Mouse (Mus musculus): ENCODE results near the gene Olfr414. TPM values are rescaled to one million over a fixed set of nuclear protein-coding genes. Genes with fewer than 3 reads are reported as not detected.

Gene Olfr414
- not detected in 2 replicates for polyA plus RNA-seq (2015; fragmentation: Nextera tagmentation; extraction: Ambion mirVana)

GRCm38 (mm10) chr1:174423764-174424163, at the start of gene Olfr414:
TSS of gene Olfr414 (plus strand) at chr1:174424064.
- WGBS, result 75% methylated on average over 1 of the region's 1 CpGs
- no peaks in the 10 kb centered on the region for H3K9me3 ChIP-seq (replicated peaks)
- H3K36me3 ChIP-seq (ENCODE audit: poor library complexity, severe bottlenecking), result no peaks in the 10 kb centered on the region
- H3K4me1 ChIP-seq, result no peaks in the 10 kb centered on the region
- H3K4me3 ChIP-seq, result no peak within 1 kb of the TSS
- ATAC-seq, result no peak
- no peak within 1 kb of the TSS for H3K27ac ChIP-seq
- no peak within 1 kb of the TSS for H3K4me2 ChIP-seq
- H3K27me3 ChIP-seq, result no peaks in the 10 kb centered on the region
- no peak within 1 kb of the TSS for H3K9ac ChIP-seq

GRCm38 (mm10) chr1:174390746-174391145, 33.1 kb upstream of the Olfr414 start, which contains the start of gene Olfr248:
TSS of gene Olfr248 (plus strand) at chr1:174391046.
- ATAC-seq, result no peak
- Histone ChIP-seq H3K27ac (no peak within 1 kb of the TSS), H3K36me3 (ENCODE audit: poor library complexity, severe bottlenecking) (no peaks in the 10 kb centered on the region), H3K9ac (no peak within 1 kb of the TSS), H3K27me3 (no peaks in the 10 kb centered on the region), H3K4me2 (no peak within 1 kb of the TSS), H3K4me3 (no peak within 1 kb of the TSS), H3K9me3 (replicated peaks) (no peaks in the 10 kb centered on the region), H3K4me1 (no peaks in the 10 kb centered on the region)
- WGBS, result 91% methylated on average over 2 of the region's 2 CpGs

- H3K9me3 ChIP-seq (replicated peaks), result no peaks in the 10 kb centered on the region
- H3K27ac ChIP-seq, result no peak overlapping the region
- H3K4me3 ChIP-seq, result no peak overlapping the region
- H3K27me3 ChIP-seq, result no peaks in the 10 kb centered on the region
- WGBS, result 92% methylated on average over 4 of the region's 4 CpGs
- no peak overlapping the region for H3K4me2 ChIP-seq
- no peaks in the 10 kb centered on the region for H3K36me3 ChIP-seq (ENCODE audit: poor library complexity, severe bottlenecking)
- no peaks in the 10 kb centered on the region for H3K4me1 ChIP-seq
- no peak overlapping the region for H3K9ac ChIP-seq
- ATAC-seq, result no peak
Observed at GRCm38 (mm10) chr1:174422959-174423358, 905 bp upstream of the Olfr414 start.

- 61% methylated on average over 3 of the region's 3 CpGs for WGBS
- no peak for ATAC-seq
- no peaks in the 10 kb centered on the region for H3K27me3 ChIP-seq
- no peaks in the 10 kb centered on the region for H3K4me1 ChIP-seq
- no peaks in the 10 kb centered on the region for H3K36me3 ChIP-seq (ENCODE audit: poor library complexity, severe bottlenecking)
- no peak overlapping the region for H3K9ac ChIP-seq
- H3K9me3 ChIP-seq (replicated peaks), result no peaks in the 10 kb centered on the region
- H3K4me3 ChIP-seq, result no peak overlapping the region
- H3K27ac ChIP-seq, result no peak overlapping the region
- no peak overlapping the region for H3K4me2 ChIP-seq
Observed at GRCm38 (mm10) chr1:174426180-174426986, 2.5 kb downstream of the Olfr414 start.

GRCm38 (mm10) chr1:174427402-174427801, 3.5 kb downstream of the Olfr414 start:
- Histone ChIP-seq H3K4me3 (no peak overlapping the region), H3K9me3 (replicated peaks) (no peaks in the 10 kb centered on the region), H3K27me3 (no peaks in the 10 kb centered on the region), H3K27ac (no peak overlapping the region), H3K4me2 (no peak overlapping the region), H3K9ac (no peak overlapping the region), H3K4me1 (no peaks in the 10 kb centered on the region), H3K36me3 (ENCODE audit: poor library complexity, severe bottlenecking) (no peaks in the 10 kb centered on the region)
- 91% methylated on average over 1 of the region's 1 CpGs for WGBS
- ATAC-seq, result no peak

GRCm38 (mm10) chr1:174428407-174428806, 4.5 kb downstream of the Olfr414 start:
- Histone ChIP-seq H3K4me3 (no peak overlapping the region), H3K9ac (no peak overlapping the region), H3K4me2 (no peak overlapping the region), H3K27me3 (no peaks in the 10 kb centered on the region), H3K9me3 (replicated peaks) (no peaks in the 10 kb centered on the region), H3K27ac (no peak overlapping the region), H3K4me1 (no peaks in the 10 kb centered on the region), H3K36me3 (ENCODE audit: poor library complexity, severe bottlenecking) (no peaks in the 10 kb centered on the region)
- ATAC-seq, result no peak
- WGBS, result 94% methylated on average over 2 of the region's 2 CpGs

GRCm38 (mm10) chr1:174434121-174434520, 10.3 kb downstream of the Olfr414 start:
- WGBS, result 58% methylated on average over 1 of the region's 1 CpGs
- H3K9ac ChIP-seq, result no peak overlapping the region
- H3K36me3 ChIP-seq (ENCODE audit: poor library complexity, severe bottlenecking), result no peaks in the 10 kb centered on the region
- no peak overlapping the region for H3K4me2 ChIP-seq
- ATAC-seq, result no peak
- no peaks in the 10 kb centered on the region for H3K27me3 ChIP-seq
- H3K4me3 ChIP-seq, result no peak overlapping the region
- H3K27ac ChIP-seq, result no peak overlapping the region
- no peaks in the 10 kb centered on the region for H3K4me1 ChIP-seq
- no peaks in the 10 kb centered on the region for H3K9me3 ChIP-seq (replicated peaks)

- no peak within 1 kb of the TSS for H3K27ac ChIP-seq
- ATAC-seq, result no peak
- H3K4me1 ChIP-seq, result no peaks in the 10 kb centered on the region
- no peak within 1 kb of the TSS for H3K4me2 ChIP-seq
- no peak within 1 kb of the TSS for H3K4me3 ChIP-seq
- no peaks in the 10 kb centered on the region for H3K27me3 ChIP-seq
- H3K36me3 ChIP-seq (ENCODE audit: poor library complexity, severe bottlenecking), result no peaks in the 10 kb centered on the region
- WGBS, result 64% methylated on average over 1 of the region's 1 CpGs
- no peak within 1 kb of the TSS for H3K9ac ChIP-seq
- no peaks in the 10 kb centered on the region for H3K9me3 ChIP-seq (replicated peaks)
Observed at GRCm38 (mm10) chr1:174441782-174442181, 17.9 kb downstream of the Olfr414 start, which contains the start of gene Olfr220. TSS of gene Olfr220 (plus strand) at chr1:174442082.

GRCm38 (mm10) chr1:174455100-174455499, 31.2 kb downstream of the Olfr414 start:
- Histone ChIP-seq H3K4me1 (no peaks in the 10 kb centered on the region), H3K9me3 (replicated peaks) (no peaks in the 10 kb centered on the region), H3K27me3 (no peaks in the 10 kb centered on the region), H3K4me3 (no peak overlapping the region), H3K9ac (no peak overlapping the region), H3K27ac (no peak overlapping the region), H3K36me3 (ENCODE audit: poor library complexity, severe bottlenecking) (no peaks in the 10 kb centered on the region), H3K4me2 (no peak overlapping the region)
- ATAC-seq, result no peak
- WGBS, result 90% methylated on average over 2 of the region's 2 CpGs

- Histone ChIP-seq H3K27me3 (no peaks in the 10 kb centered on the region), H3K9me3 (replicated peaks) (no peaks in the 10 kb centered on the region), H3K9ac (no peak overlapping the region), H3K4me1 (no peaks in the 10 kb centered on the region), H3K36me3 (ENCODE audit: poor library complexity, severe bottlenecking) (no peaks in the 10 kb centered on the region), H3K4me2 (no peak overlapping the region), H3K27ac (no peak overlapping the region), H3K4me3 (no peak overlapping the region)
- WGBS, result 92% methylated on average over 3 of the region's 3 CpGs
- ATAC-seq, result no peak
Observed at GRCm38 (mm10) chr1:174465385-174465784, 41.5 kb downstream of the Olfr414 start.

GRCm38 (mm10) chr1:174466240-174466639, 42.4 kb downstream of the Olfr414 start:
- no peaks in the 10 kb centered on the region for H3K4me1 ChIP-seq
- H3K36me3 ChIP-seq (ENCODE audit: poor library complexity, severe bottlenecking), result no peaks in the 10 kb centered on the region
- H3K4me3 ChIP-seq, result no peak overlapping the region
- no peak overlapping the region for H3K9ac ChIP-seq
- WGBS, result 37% methylated on average over 2 of the region's 2 CpGs
- no peaks in the 10 kb centered on the region for H3K27me3 ChIP-seq
- H3K4me2 ChIP-seq, result no peak overlapping the region
- ATAC-seq, result no peak
- no peak overlapping the region for H3K27ac ChIP-seq
- no peaks in the 10 kb centered on the region for H3K9me3 ChIP-seq (replicated peaks)

GRCm38 (mm10) chr1:174469736-174470135, 45.9 kb downstream of the Olfr414 start:
- Histone ChIP-seq H3K27ac (no peak overlapping the region), H3K4me3 (no peak overlapping the region), H3K4me2 (no peak overlapping the region), H3K9me3 (replicated peaks) (no peaks in the 10 kb centered on the region), H3K27me3 (no peaks in the 10 kb centered on the region), H3K36me3 (ENCODE audit: poor library complexity, severe bottlenecking) (no peaks in the 10 kb centered on the region), H3K4me1 (no peaks in the 10 kb centered on the region), H3K9ac (no peak overlapping the region)
- 4% methylated on average over 6 of the region's 6 CpGs for whole genome bisulfite sequencing
- peak; percentile 88 for ATAC-seq

- no peak overlapping the region for H3K27ac ChIP-seq
- ATAC-seq, result no peak
- H3K4me1 ChIP-seq, result no peaks in the 10 kb centered on the region
- H3K4me3 ChIP-seq, result no peak overlapping the region
- no peaks in the 10 kb centered on the region for H3K36me3 ChIP-seq (ENCODE audit: poor library complexity, severe bottlenecking)
- no peak overlapping the region for H3K4me2 ChIP-seq
- no peaks in the 10 kb centered on the region for H3K27me3 ChIP-seq
- 96% methylated on average over 6 of the region's 6 CpGs for WGBS
- H3K9me3 ChIP-seq (replicated peaks), result no peaks in the 10 kb centered on the region
- H3K9ac ChIP-seq, result no peak overlapping the region
Observed at GRCm38 (mm10) chr1:174482567-174482966, 58.7 kb downstream of the Olfr414 start.
